Mouse (Mus musculus) 3134 (cell line): ENCODE measurements around the gene Card14.

Experiments used
- DNase-seq: peaks from one replicate; pipeline ENCODE4 v3.0.0-alpha.2; 2011; ENCODE audit warnings: low spot score; ENCODE audit not compliant: insufficient read length; ENCODE audit errors: extremely low read depth

Gene Card14

GRCm38 (mm10) chr11:119392800-119393482, 85.4 kb downstream of the Card14 start, which contains the start of gene Rnf213:
Rnf213 (plus strand) TSS chr11:119393100.
- peak; percentile 79 for DNase-seq

DNA sequence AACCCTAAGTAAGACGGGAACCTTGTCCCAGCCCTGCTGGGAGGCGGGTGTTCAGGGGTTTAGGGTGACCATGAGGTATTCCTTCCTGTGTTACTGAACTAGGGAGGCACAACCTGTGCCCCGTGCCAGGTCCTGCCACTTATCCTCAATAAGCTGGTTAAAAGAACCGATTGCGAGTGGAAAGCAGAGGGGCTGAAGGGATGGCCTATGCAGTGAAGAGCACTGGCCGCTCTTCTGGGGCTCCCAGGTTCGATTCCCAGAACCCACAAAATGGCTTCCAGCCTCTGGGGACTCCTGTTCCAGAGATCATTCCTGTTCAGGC, 85.9 kb downstream of the Card14 start:
- DNase-seq = no peak

GRCm38 (mm10) chr11:119394210-119394609, 86.6 kb downstream of the Card14 start:
- DNase-seq = no peak
